Mouse (Mus musculus): Measurements from ENCODE around the gene Sim2. TPM values are rescaled to one million over a fixed set of nuclear protein-coding genes. Genes with fewer than 3 reads are reported as not detected.

Sim2 gene
- polyA plus RNA-seq, 1 experiment from 2014 or later, result 1.8 TPM

- no peak overlapping the region for H3K27ac ChIP-seq
- ATAC-seq (ENCODE audit: low FRiP score), result peak; percentile 60
- H3K9me3 ChIP-seq (replicated peaks), result no peaks in the 10 kb centered on the region
These were observed 40.6 kb downstream of the Sim2 start for GRCm38 (mm10) chr16:94125172-94125981.

GRCm38 (mm10) chr16:94126200-94126599 is 41.5 kb downstream of the Sim2 start:
- ATAC-seq (ENCODE audit: low FRiP score), result no peak
- H3K27me3 ChIP-seq, result peaks cover 61% of the 10 kb centered on the region
- H3K9me3 ChIP-seq (replicated peaks), result no peaks in the 10 kb centered on the region
- H3K9ac ChIP-seq, result no peak overlapping the region; the same call in 1 of the 2 replicates
- 29% methylated on average over 9 of the region's 9 CpGs for WGBS
- no peak overlapping the region for H3K4me3 ChIP-seq
- H3K27ac ChIP-seq, result no peak overlapping the region
- no peaks in the 10 kb centered on the region for H3K36me3 ChIP-seq
- H3K4me2 ChIP-seq (replicated peaks), result peak overlapping the region; percentile 91
- peaks cover 15% of the 10 kb centered on the region for H3K4me1 ChIP-seq

More at GRCm38 (mm10) chr16:94125172-94125981, 40.6 kb downstream of the Sim2 start:
- Histone ChIP-seq H3K36me3 (no peaks in the 10 kb centered on the region), H3K4me2 (replicated peaks) (peak overlapping the region; percentile 91), H3K27me3 (peaks cover 67% of the 10 kb centered on the region), H3K4me1 (peaks cover 15% of the 10 kb centered on the region), H3K9ac (peak overlapping the region; percentile 73), H3K4me3 (peak overlapping the region; percentile 46)
- WGBS, result 1% methylated on average over 80 of the region's 83 CpGs

- Histone ChIP-seq H3K9ac (no peak overlapping the region), H3K36me3 (no peaks in the 10 kb centered on the region), H3K27me3 (peaks cover 47% of the 10 kb centered on the region), H3K4me2 (replicated peaks) (no peak overlapping the region), H3K4me3 (no peak overlapping the region), H3K4me1 (peaks cover 15% of the 10 kb centered on the region), H3K9me3 (replicated peaks) (no peaks in the 10 kb centered on the region), H3K27ac (no peak overlapping the region)
- ATAC-seq (ENCODE audit: low FRiP score), result no peak
- WGBS, result 19% methylated on average over 2 of the region's 2 CpGs
These were observed 43.6 kb downstream of the Sim2 start for GRCm38 (mm10) chr16:94128236-94128835.

- Histone ChIP-seq H3K4me3 (no peak overlapping the region), H3K36me3 (no peaks in the 10 kb centered on the region), H3K9ac (no peak overlapping the region), H3K27me3 (peaks cover 5% of the 10 kb centered on the region; the same call in 1 of the 2 replicates), H3K4me1 (no peaks in the 10 kb centered on the region), H3K9me3 (replicated peaks) (no peaks in the 10 kb centered on the region), H3K4me2 (replicated peaks) (no peak overlapping the region), H3K27ac (no peak overlapping the region)
- 90% methylated on average over 10 of the region's 10 CpGs for WGBS
- no peak for ATAC-seq (ENCODE audit: low FRiP score)
These were observed 49.5 kb downstream of the Sim2 start for GRCm38 (mm10) chr16:94134218-94134617.

- Histone ChIP-seq H3K36me3 (no peaks in the 10 kb centered on the region), H3K27me3 (0 out of 2 replicates have a peak, but pooled peaks cover 3% of the 10 kb centered on the region), H3K9me3 (replicated peaks) (no peaks in the 10 kb centered on the region), H3K4me3 (no peak overlapping the region), H3K27ac (no peak overlapping the region), H3K4me1 (peaks cover 13% of the 10 kb centered on the region), H3K9ac (no peak overlapping the region), H3K4me2 (replicated peaks) (no peak overlapping the region)
- ATAC-seq (ENCODE audit: low FRiP score), result no peak
- 77% methylated on average over 10 of the region's 10 CpGs for WGBS
These were observed 56.0 kb downstream of the Sim2 start for GRCm38 (mm10) chr16:94140746-94141145.

GRCm38 (mm10) chr16:94143325-94143724 is 58.6 kb downstream of the Sim2 start:
- WGBS, result 42% methylated on average over 10 of the region's 10 CpGs
- Histone ChIP-seq H3K4me2 (replicated peaks) (0 out of 2 replicates have a peak overlapping the region, but pooled peaks have one; percentile 2), H3K27ac (no peak overlapping the region), H3K36me3 (no peaks in the 10 kb centered on the region), H3K9ac (no peak overlapping the region), H3K4me3 (no peak overlapping the region), H3K27me3 (peaks cover 6% of the 10 kb centered on the region; the same call in 1 of the 2 replicates), H3K9me3 (replicated peaks) (no peaks in the 10 kb centered on the region), H3K4me1 (peaks cover 18% of the 10 kb centered on the region)
- ATAC-seq (ENCODE audit: low FRiP score), result no peak

- ATAC-seq (ENCODE audit: low FRiP score), result 0 out of 2 replicates have a peak, but pooled peaks have one; percentile 49
- Histone ChIP-seq H3K36me3 (no peaks in the 10 kb centered on the region), H3K9me3 (replicated peaks) (no peaks in the 10 kb centered on the region), H3K27me3 (peaks cover 17% of the 10 kb centered on the region), H3K4me3 (no peak overlapping the region), H3K27ac (no peak overlapping the region), H3K4me1 (peaks cover 19% of the 10 kb centered on the region), H3K9ac (no peak overlapping the region), H3K4me2 (replicated peaks) (no peak overlapping the region; the same call in 1 of the 2 replicates)
- 45% methylated on average over 11 of the region's 11 CpGs for WGBS
These were observed 63.4 kb downstream of the Sim2 start for GRCm38 (mm10) chr16:94148139-94148538.

GRCm38 (mm10) chr16:94150125-94151103 is 65.7 kb downstream of the Sim2 start:
- Histone ChIP-seq H3K36me3 (no peaks in the 10 kb centered on the region), H3K4me1 (peaks cover 22% of the 10 kb centered on the region), H3K4me2 (replicated peaks) (no peak overlapping the region), H3K27me3 (peaks cover 20% of the 10 kb centered on the region), H3K4me3 (no peak overlapping the region), H3K9ac (no peak overlapping the region), H3K27ac (no peak overlapping the region), H3K9me3 (replicated peaks) (no peaks in the 10 kb centered on the region)
- 77% methylated on average over 15 of the region's 15 CpGs for WGBS
- ATAC-seq (ENCODE audit: low FRiP score), result no peak

GRCm38 (mm10) chr16:94155041-94155653 is 70.4 kb downstream of the Sim2 start:
- Histone ChIP-seq H3K4me1 (peaks cover 21% of the 10 kb centered on the region), H3K9ac (no peak overlapping the region), H3K9me3 (replicated peaks) (no peaks in the 10 kb centered on the region), H3K4me2 (replicated peaks) (no peak overlapping the region), H3K27ac (peak overlapping the region; percentile 13; the same call in 1 of the 2 replicates), H3K27me3 (peaks cover 14% of the 10 kb centered on the region), H3K36me3 (no peaks in the 10 kb centered on the region), H3K4me3 (no peak overlapping the region)
- 17% methylated on average over 14 of the region's 14 CpGs for WGBS
- peak; percentile 59 for ATAC-seq (ENCODE audit: low FRiP score)

GRCm38 (mm10) chr16:94157819-94158218 is 73.1 kb downstream of the Sim2 start:
- peaks cover 17% of the 10 kb centered on the region for H3K27me3 ChIP-seq
- H3K4me3 ChIP-seq, result no peak overlapping the region
- no peak overlapping the region for H3K9ac ChIP-seq
- H3K27ac ChIP-seq, result no peak overlapping the region
- H3K4me1 ChIP-seq, result peaks cover 24% of the 10 kb centered on the region
- no peak for ATAC-seq (ENCODE audit: low FRiP score)
- no peak overlapping the region for H3K4me2 ChIP-seq (replicated peaks)
- H3K36me3 ChIP-seq, result no peaks in the 10 kb centered on the region
- no peaks in the 10 kb centered on the region for H3K9me3 ChIP-seq (replicated peaks)
- WGBS, result 74% methylated on average over 8 of the region's 8 CpGs

GRCm38 (mm10) chr16:94162000-94162399 is 77.3 kb downstream of the Sim2 start:
- H3K9me3 ChIP-seq (replicated peaks), result no peaks in the 10 kb centered on the region
- H3K4me3 ChIP-seq, result no peak overlapping the region
- H3K27ac ChIP-seq, result no peak overlapping the region
- WGBS, result 30% methylated on average over 6 of the region's 6 CpGs
- no peaks in the 10 kb centered on the region for H3K36me3 ChIP-seq
- no peak overlapping the region for H3K4me2 ChIP-seq (replicated peaks)
- peaks cover 10% of the 10 kb centered on the region; the same call in 1 of the 2 replicates for H3K27me3 ChIP-seq
- no peak overlapping the region for H3K9ac ChIP-seq
- peaks cover 23% of the 10 kb centered on the region for H3K4me1 ChIP-seq
- no peak for ATAC-seq (ENCODE audit: low FRiP score)

Data from hindbrain, embryonic 12.5 days (tissue).